Mouse (Mus musculus) hindbrain, embryonic 16.5 days (tissue): ENCODE measurements around the gene Cdkn1b. TPM values are rescaled to one million over a fixed set of nuclear protein-coding genes. Genes with fewer than 3 reads are reported as not detected.
A peak's percentile ranks its signal among the peaks of the same experiment; 100 is the strongest.

Source experiments
- ATAC-seq: fragments of 200-750 bp; cut with Nextera tagmentation; 2 replicates; pipeline ENCODE4 v1.8.0; 2017; ENCODE audit warnings: moderate TSS enrichment, moderate library complexity
- H3K27ac ChIP-seq: fragments of 300-500 bp; sonication (generic); 2 replicates; pipeline ENCODE4 v1.5.1; 2014; ENCODE audit warnings: low read depth, mild to moderate bottlenecking, control low read depth, low read length, moderate library complexity
- H3K27me3 ChIP-seq: fragments of 300-500 bp; sonication (generic); replicated peaks from 2 replicates; pipeline ENCODE4 v1.6.1; 2014; ENCODE audit warnings: low read length; ENCODE audit not compliant: control insufficient read depth, insufficient read depth
- H3K36me3 ChIP-seq: fragments of 300-500 bp; sonication (generic); 2 replicates; pipeline ENCODE4 v1.6.1; 2014; ENCODE audit warnings: mild to moderate bottlenecking, low read length, moderate library complexity, mixed read lengths; ENCODE audit not compliant: control insufficient read depth, insufficient read depth
- H3K4me1 ChIP-seq: fragments of 300-500 bp; sonication (generic); 2 replicates; pipeline ENCODE4 v1.6.1; 2014; ENCODE audit warnings: low read depth, low read length; ENCODE audit not compliant: control insufficient read depth, insufficient read depth
- H3K4me2 ChIP-seq: fragments of 300-500 bp; sonication (generic); 2 replicates; pipeline ENCODE4 v1.6.1; 2014; ENCODE audit warnings: mild to moderate bottlenecking, low read length, control low read depth, moderate library complexity
- H3K4me3 ChIP-seq: fragments of 300-500 bp; sonication (generic); 2 replicates; pipeline ENCODE4 v1.5.1; 2014; ENCODE audit warnings: mild to moderate bottlenecking, low read length, control low read depth, moderate library complexity
- H3K9ac ChIP-seq: fragments of 300-500 bp; sonication (generic); 2 replicates; pipeline ENCODE4 v1.6.1; 2014; ENCODE audit warnings: low read depth, mild to moderate bottlenecking, control low read depth, low read length, moderate library complexity
- H3K9me3 ChIP-seq: fragments of 300-500 bp; sonication (generic); 2 replicates; pipeline ENCODE4 v1.6.1; 2014; ENCODE audit warnings: mild to moderate bottlenecking, low read length, moderate library complexity; ENCODE audit not compliant: control insufficient read depth
- WGBS: fragments of 180-500 bp; shearing (Covaris S2); extraction: QIAGEN DNeasy Blood & Tissue Kit; methylation state at CpG from one replicate; pipeline ENCODE4 v1.1.7; 2014; 5-methylcytosine and 5-hydroxymethylcytosine counted together
- polyA plus RNA-seq: library from polyadenylated mRNA; unstranded; fragments of >200 nt; fragmentation: Nextera tagmentation; extraction: Ambion mirVana; gene quantifications from 2 replicates; pipeline ENCODE4 v1.2.1, GENCODE M21; 2015

Cdkn1b gene
- polyA plus RNA-seq, 1 experiment from 2014 or later, result 12.6 TPM

DNA sequence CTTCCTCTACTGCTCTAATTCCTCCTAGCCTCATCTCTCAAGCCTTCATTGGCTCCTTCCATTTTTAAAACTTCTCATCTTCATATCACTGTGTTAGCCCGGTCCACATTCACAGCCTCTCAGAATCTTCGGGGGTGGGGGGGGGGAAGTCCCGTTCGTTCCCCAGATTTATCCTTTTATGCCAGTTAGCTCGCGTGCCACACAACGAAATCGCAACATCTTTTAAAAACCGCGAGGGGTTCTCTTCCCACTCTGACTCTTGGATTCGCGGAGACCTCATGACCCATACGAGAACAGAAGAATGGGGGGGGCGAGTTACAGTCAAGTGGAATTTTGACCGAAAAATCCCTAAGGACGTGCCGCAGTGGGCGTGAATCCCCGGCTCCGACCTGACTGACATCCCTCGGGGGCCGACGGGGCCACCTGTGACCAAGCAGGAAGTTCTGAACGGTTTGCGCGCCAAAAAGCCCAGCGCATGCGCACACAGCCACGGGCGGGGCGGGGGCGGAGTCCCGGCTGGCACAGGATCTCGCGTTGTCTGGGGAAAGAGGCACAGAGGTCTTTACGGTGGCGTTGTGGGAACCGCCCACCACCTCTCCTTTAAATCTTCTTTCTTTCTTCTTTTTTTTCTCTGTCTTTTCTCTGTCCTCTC, 22.6 kb upstream of the Cdkn1b start:
- Histone ChIP-seq H3K4me1 (peaks cover 3% of the 10 kb centered on the region), H3K9ac (peak overlapping the region; percentile 78), H3K27me3 (no peaks in the 10 kb centered on the region), H3K9me3 (no peaks in the 10 kb centered on the region), H3K4me3 (peak overlapping the region; percentile 48), H3K4me2 (peak overlapping the region; percentile 82), H3K27ac (peak overlapping the region; percentile 100), H3K36me3 (no peaks in the 10 kb centered on the region)
- ATAC-seq, result peak; percentile 94
- under 1% methylated on average over 38 of the region's 38 CpGs for WGBS

DNA sequence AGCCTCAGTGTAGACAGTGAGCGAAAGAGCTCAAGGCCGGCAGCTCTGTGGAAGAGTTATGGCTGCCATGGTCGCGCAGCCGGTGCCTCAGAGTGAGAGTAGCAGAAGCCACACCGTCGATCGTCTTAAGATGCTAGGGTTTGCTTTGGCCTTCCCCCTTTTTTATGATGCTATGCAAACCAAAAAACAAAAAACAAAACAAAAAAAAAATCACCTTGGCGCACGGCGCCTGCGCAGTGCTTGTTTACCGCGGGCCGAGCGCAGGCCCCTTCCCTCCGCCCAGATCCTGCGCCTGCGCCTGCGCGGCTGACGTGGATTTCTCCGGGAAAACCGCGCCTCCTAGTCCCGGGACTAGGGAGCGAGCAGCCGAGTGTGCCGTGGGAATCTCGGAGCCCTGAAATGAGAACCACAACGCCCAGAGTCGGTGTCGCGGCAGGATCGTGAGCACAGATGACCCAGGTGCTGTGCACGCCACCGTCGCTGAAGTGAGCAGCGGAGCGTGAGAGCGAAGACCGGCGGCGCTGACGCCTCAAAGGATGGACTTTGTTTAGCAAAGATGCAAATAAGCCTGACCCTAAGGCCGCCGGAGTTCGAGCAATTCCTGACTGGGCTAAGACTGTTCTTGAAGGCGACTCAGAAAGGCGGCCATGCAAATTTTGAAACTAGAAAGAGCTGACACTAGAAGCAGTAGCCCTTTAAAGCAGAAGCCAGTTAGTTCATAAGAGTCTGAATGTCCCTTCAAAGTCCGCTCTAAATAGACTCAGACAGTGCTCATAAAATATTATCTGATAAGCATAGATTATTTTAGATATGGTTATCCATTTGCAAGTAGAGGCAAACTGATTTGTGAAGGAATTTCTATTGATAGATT, 21.9 kb upstream of the Cdkn1b start, which contains the start of gene Gpr19:
Gpr19 (minus strand) TSS at position 484 of the 871 bp plus-strand sequence.
- ATAC-seq, result peak; percentile 95
- Histone ChIP-seq H3K4me2 (peak within 1 kb of the TSS; percentile 82), H3K36me3 (no peaks in the 10 kb centered on the region), H3K27ac (peak within 1 kb of the TSS; percentile 100), H3K9ac (peak within 1 kb of the TSS; percentile 78), H3K9me3 (no peaks in the 10 kb centered on the region), H3K27me3 (no peaks in the 10 kb centered on the region), H3K4me3 (peak within 1 kb of the TSS; percentile 48), H3K4me1 (peaks cover 3% of the 10 kb centered on the region)
- under 1% methylated on average over 51 of the region's 51 CpGs for WGBS

DNA sequence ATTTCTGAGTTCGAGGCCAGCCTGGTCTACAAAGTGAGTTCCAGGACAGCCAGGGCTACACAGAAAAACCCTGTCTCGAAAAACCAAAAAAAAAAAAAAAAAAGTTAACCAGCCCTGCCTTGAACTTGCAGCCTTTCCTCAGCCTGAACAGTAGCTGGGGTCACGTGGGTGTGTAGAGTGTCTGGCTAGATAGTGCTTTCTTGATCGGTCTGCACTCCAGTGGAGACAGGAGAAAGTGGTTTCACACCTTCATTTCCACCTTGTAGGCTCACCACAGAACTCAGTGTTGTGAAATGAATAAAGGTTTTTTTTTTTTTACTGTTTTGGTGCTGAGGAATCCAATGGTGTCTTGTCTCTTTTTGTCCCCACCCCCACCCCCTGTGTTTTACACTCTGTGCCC, 16.8 kb upstream of the Cdkn1b start:
- no peak overlapping the region for H3K9ac ChIP-seq
- H3K4me2 ChIP-seq, result no peak overlapping the region
- no peaks in the 10 kb centered on the region for H3K36me3 ChIP-seq
- peaks cover 3% of the 10 kb centered on the region for H3K4me1 ChIP-seq
- no peak overlapping the region for H3K4me3 ChIP-seq
- H3K9me3 ChIP-seq, result no peaks in the 10 kb centered on the region
- no peak for ATAC-seq
- H3K27ac ChIP-seq, result no peak overlapping the region
- WGBS, result 92% methylated on average over 4 of the region's 4 CpGs
- H3K27me3 ChIP-seq, result no peaks in the 10 kb centered on the region

DNA sequence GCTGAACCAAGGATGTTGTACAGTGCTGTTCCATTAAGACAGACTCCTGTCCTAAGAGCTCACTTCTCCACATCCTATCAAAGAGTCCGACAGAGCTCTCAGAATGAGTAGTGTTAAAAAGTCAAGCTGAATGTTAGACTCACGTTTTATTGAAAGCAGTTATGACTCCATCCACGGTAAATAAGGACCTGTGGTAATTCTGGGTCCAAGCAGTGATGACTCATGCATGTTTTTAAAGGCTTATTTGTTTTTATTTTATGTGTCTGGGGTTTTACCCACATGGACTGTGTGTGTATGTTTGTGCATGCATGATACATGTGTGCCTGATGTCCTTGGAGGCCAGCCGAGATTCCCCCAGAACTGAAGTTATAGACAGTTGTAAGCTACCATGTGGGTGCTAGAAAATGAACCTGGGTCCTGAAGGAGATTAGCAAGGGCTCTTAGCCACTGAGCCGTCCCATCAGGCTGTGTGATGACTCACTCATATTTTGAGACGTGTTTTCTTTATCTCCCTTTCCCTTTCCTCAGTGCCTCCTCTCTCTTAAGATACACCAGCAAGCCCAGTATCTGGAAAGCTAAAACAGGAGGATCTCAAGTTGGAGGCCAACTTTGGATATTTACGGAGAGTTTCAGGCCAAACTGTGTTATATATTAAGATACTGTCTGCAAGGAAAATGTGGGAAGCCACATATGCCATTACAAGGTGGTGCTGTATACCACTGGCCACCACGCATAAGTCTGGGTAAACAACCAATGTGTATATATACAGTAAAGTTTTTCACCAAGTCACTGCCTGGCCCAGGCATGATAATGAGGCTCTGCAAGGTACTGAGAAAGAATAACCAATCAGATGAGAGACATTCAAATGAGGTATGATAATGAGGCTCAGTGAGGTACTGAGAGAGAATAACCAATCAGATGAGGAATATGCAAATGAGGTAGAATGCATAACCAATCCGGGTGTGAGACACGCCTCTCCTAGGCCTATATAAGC, 16.0 kb upstream of the Cdkn1b start:
- Histone ChIP-seq H3K9ac (no peak overlapping the region), H3K36me3 (no peaks in the 10 kb centered on the region), H3K27ac (no peak overlapping the region), H3K4me3 (no peak overlapping the region), H3K9me3 (no peaks in the 10 kb centered on the region), H3K4me1 (peaks cover 2% of the 10 kb centered on the region), H3K4me2 (no peak overlapping the region), H3K27me3 (no peaks in the 10 kb centered on the region)
- no peak for ATAC-seq
- 94% methylated on average over 10 of the region's 10 CpGs for WGBS

DNA sequence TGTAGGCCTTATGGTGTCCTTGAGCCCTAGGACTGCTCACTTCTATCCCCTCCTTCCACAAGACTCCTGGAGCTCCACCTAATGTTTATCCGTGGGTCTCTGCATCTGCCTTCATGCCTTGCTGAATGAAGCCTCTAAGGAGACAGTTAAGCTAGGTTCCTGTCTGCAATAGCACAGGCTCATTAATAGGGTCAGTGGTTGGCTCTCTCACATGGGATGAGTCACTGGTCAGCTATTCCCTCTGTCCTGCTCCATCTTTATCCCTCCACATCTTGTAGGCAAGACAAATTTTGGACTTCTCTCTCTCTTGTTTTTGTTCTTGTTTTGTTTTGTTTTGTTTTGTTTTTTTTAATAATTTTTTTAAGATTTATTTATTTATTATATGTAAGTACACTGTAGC, 14.4 kb upstream of the Cdkn1b start:
- no peak overlapping the region for H3K4me3 ChIP-seq

DNA sequence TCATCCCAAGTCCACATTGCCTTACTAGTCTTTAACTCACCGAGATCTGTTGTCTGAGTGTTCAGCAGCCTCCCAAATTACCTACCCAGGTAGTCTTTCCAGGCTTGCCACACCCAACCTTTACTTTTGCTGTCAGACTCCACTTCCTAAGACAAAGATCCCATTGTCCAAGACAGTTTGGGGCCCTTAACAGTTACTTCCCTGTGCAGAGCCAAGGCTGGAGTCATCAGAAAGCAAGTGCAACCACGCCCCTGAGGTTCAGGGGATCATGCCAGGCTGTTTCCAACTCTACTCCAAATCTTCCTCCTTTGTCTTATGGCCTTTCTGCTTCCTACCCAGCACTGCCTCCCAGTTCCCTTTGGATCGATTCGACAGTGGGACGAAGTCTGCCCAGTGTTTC, 5.7 kb upstream of the Cdkn1b start:
- 89% methylated on average over 5 of the region's 5 CpGs for WGBS
- peaks cover 3% of the 10 kb centered on the region; the same call in 1 of the 2 replicates for H3K27me3 ChIP-seq
- no peak overlapping the region for H3K4me3 ChIP-seq
- H3K36me3 ChIP-seq, result no peaks in the 10 kb centered on the region
- H3K4me1 ChIP-seq, result peaks cover 9% of the 10 kb centered on the region
- no peak overlapping the region for H3K27ac ChIP-seq
- ATAC-seq, result no peak
- H3K9ac ChIP-seq, result no peak overlapping the region
- no peaks in the 10 kb centered on the region for H3K9me3 ChIP-seq
- H3K4me2 ChIP-seq, result no peak overlapping the region

More for the DNA sequence above, 14.4 kb upstream of the Cdkn1b start:
- H3K4me2 ChIP-seq, result no peak overlapping the region
- H3K9ac ChIP-seq, result no peak overlapping the region
- no peak for ATAC-seq
- no peak overlapping the region for H3K27ac ChIP-seq
- WGBS, result 93% methylated on average over 1 of the region's 1 CpGs
- no peaks in the 10 kb centered on the region for H3K36me3 ChIP-seq
- no peaks in the 10 kb centered on the region for H3K27me3 ChIP-seq
- no peaks in the 10 kb centered on the region for H3K9me3 ChIP-seq
- H3K4me1 ChIP-seq, result no peaks in the 10 kb centered on the region

DNA sequence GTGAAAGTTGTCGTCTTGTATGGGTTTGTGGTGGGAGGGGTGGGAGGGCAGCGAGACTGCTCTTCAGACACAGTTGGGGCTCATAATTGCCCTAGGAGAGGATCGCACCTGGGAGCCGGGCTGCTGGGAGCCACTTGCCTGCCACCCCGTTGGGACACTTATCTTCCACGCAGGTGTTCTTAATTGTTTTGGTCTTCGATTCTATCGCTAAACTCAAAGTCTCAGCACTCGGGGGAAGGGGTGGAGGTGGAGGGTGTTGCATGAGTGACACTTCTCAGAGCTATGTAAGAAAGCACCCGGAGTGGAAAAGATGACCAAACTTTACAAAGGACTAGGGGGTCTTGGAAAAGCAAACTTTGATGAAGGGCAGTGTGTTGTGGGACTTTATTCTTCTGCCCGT, 3.6 kb upstream of the Cdkn1b start:
- H3K27me3 ChIP-seq, result peaks cover 3% of the 10 kb centered on the region; the same call in 1 of the 2 replicates
- H3K4me1 ChIP-seq, result peaks cover 9% of the 10 kb centered on the region
- peak overlapping the region; percentile 19; the same call in 1 of the 2 replicates for H3K27ac ChIP-seq
- H3K36me3 ChIP-seq, result no peaks in the 10 kb centered on the region
- no peak for ATAC-seq
- H3K9ac ChIP-seq, result peak overlapping the region; percentile 52; the same call in 1 of the 2 replicates
- peak overlapping the region; percentile 39 for H3K4me3 ChIP-seq
- peak overlapping the region; percentile 59 for H3K4me2 ChIP-seq
- WGBS, result 0% methylated on average over 11 of the region's 11 CpGs
- H3K9me3 ChIP-seq, result no peaks in the 10 kb centered on the region

DNA sequence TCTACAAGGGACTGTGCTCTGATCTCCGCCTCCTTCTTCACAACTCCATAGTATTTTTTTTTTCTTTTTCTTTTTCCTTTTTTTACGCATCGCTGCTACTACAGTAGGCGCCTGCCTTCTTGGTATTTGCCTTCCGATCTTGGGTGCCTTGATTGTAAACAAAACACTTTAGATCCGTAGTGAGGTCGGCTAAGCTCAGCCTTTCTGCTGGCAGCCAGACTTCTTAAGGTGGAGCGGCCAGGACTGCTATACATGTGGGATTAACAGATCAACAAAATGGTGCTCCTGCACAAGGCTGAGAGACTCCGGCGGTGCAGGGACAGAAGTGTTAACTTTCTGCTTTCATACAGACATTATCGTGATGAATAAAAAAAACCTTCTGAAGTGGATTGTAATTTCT, 3.1 kb upstream of the Cdkn1b start:
- Histone ChIP-seq H3K9me3 (no peaks in the 10 kb centered on the region), H3K4me2 (peak overlapping the region; percentile 59), H3K27me3 (peaks cover 3% of the 10 kb centered on the region; the same call in 1 of the 2 replicates), H3K36me3 (no peaks in the 10 kb centered on the region), H3K27ac (no peak overlapping the region; the same call in 1 of the 2 replicates), H3K4me1 (peaks cover 12% of the 10 kb centered on the region), H3K9ac (peak overlapping the region; percentile 52; the same call in 1 of the 2 replicates), H3K4me3 (peak overlapping the region; percentile 39)
- ATAC-seq, result no peak
- WGBS, result under 1% methylated on average over 11 of the region's 11 CpGs
